13 mouse cellular contexts compared by ENCODE assay signal in genomic region chr1:38242559-38242958, GRCm38 (mm10).
A peak's percentile ranks its signal among the peaks of the same experiment; 100 is the strongest.
DNase-seq lines count a peak whose midpoint lies in the region; ATAC-seq and TF ChIP-seq lines count a peak whose summit lies in the region.
"Had no signal": no experiment of that assay in that cellular context is flagged by ENCODE, and none has a peak within 500 bp of the region (broad histone marks: within the 10 kb centered on the region; RNA-seq: fewer than 3 reads in every experiment).

No protein-coding gene starts in this region.

- H3K4me2 ChIP-seq in liver, embryonic 13.5 days, result no peak overlapping the region
- H3K4me2 ChIP-seq: limb, embryonic 13.5 days; midbrain, embryonic 12.5 days had no signal

- intact Hi-C loops in gastrocnemius, adult 2 months (cut with DNase I), result loop anchor here (5.0 kb wide), 2 partner anchors 40 to 120 kb away; no protein-coding TSS in a partner anchor
- intact Hi-C loops in left cerebral cortex, postnatal 14 days (cut with DNase I), result no loop called here

- H3K9me3 ChIP-seq in liver, embryonic 13.5 days (replicated peaks), result no peaks in the 10 kb centered on the region
- H3K9me3 ChIP-seq in limb, embryonic 10.5 days (replicated peaks), result no peaks in the 10 kb centered on the region
- H3K9me3 ChIP-seq: forebrain, embryonic 10.5 days; limb, embryonic 13.5 days; midbrain, embryonic 12.5 days had no signal

- peak; percentile 53 for DNase-seq in gastrocnemius, adult 2 months
- DNase-seq in gastrocnemius, adult 18-20 months (ENCODE audit: low spot score), result no peak
- DNase-seq in urinary bladder, postnatal 14 days (ENCODE audit: low spot score), result peak; percentile 52
- no peak for DNase-seq in urinary bladder, postnatal 4 days (ENCODE audit: low spot score in 2 of 2)
- DNase-seq in liver, embryonic 13.5 days, result peak; percentile 7
- no peak for DNase-seq in spleen, postnatal 4 days (ENCODE audit: low spot score in 2 of 2)
- DNase-seq in limb, embryonic 10.5 days (ENCODE audit: low spot score), result no peak
- no peak for DNase-seq in left cerebral cortex, postnatal 14 days (ENCODE audit: low spot score in 2 of 2)
- DNase-seq: spleen, adult 18-20 months; thymus, postnatal 4 days had no signal

- H3K27ac ChIP-seq in gastrocnemius, adult 2 months, result peak overlapping the region; percentile 95
- H3K27ac ChIP-seq in liver, embryonic 13.5 days, result peak overlapping the region; percentile 48; the same call in 1 of the 2 replicates
- H3K27ac ChIP-seq in limb, embryonic 10.5 days, result no peak overlapping the region
- H3K27ac ChIP-seq: limb, embryonic 13.5 days; midbrain, embryonic 12.5 days had no signal

- no peaks in the 10 kb centered on the region for H3K36me3 ChIP-seq in liver, embryonic 13.5 days
- peaks cover 57% of the 10 kb centered on the region for H3K36me3 ChIP-seq in limb, embryonic 10.5 days
- H3K36me3 ChIP-seq: forebrain, embryonic 10.5 days; limb, embryonic 13.5 days; midbrain, embryonic 12.5 days had no signal

- peak; percentile 74 for ATAC-seq in liver, embryonic 13.5 days (ENCODE audit: low read depth)

- no peak for TF ChIP-seq CTCF in gastrocnemius, adult 2 months (IDR thresholded peaks at IDR 0.05)

- H3K9ac ChIP-seq in liver, embryonic 13.5 days, result no peak overlapping the region
- H3K9ac ChIP-seq: limb, embryonic 13.5 days; midbrain, embryonic 12.5 days had no signal

- 13% methylated on average over 4 of the region's 4 CpGs for WGBS in liver, embryonic 13.5 days (ENCODE audit: insufficient replicate concordance)
- 78% methylated on average over 4 of the region's 4 CpGs for WGBS in limb, embryonic 10.5 days

- no peak overlapping the region for H3K4me3 ChIP-seq in gastrocnemius, adult 2 months
- H3K4me3 ChIP-seq in liver, embryonic 13.5 days (replicated peaks), result no peak overlapping the region
- no peak overlapping the region for H3K4me3 ChIP-seq in limb, embryonic 10.5 days
- H3K4me3 ChIP-seq: forebrain, embryonic 10.5 days; limb, embryonic 13.5 days; midbrain, embryonic 12.5 days had no signal

- peaks cover 10% of the 10 kb centered on the region for H3K4me1 ChIP-seq in liver, embryonic 13.5 days (replicated peaks)
- H3K4me1 ChIP-seq in limb, embryonic 10.5 days, result peaks cover 34% of the 10 kb centered on the region
- H3K4me1 ChIP-seq: forebrain, embryonic 10.5 days; midbrain, embryonic 12.5 days had no signal

- H3K27me3 ChIP-seq in liver, embryonic 13.5 days, result no peaks in the 10 kb centered on the region
- H3K27me3 ChIP-seq in limb, embryonic 10.5 days (ENCODE audit: low read depth, poor library complexity, severe bottlenecking), result no peaks in the 10 kb centered on the region
- H3K27me3 ChIP-seq: limb, embryonic 13.5 days; midbrain, embryonic 12.5 days had no signal

Comparison
In these comparisons a context has a peak if more than half of its experiments do, and no peak if none do; other contexts are left out.
1. DNase-seq: peak in gastrocnemius, adult 2 months (single experiment), urinary bladder, postnatal 14 days (single experiment) and liver, embryonic 13.5 days (single experiment); none in gastrocnemius, adult 18-20 months (single experiment), urinary bladder, postnatal 4 days (0 of 2), spleen, postnatal 4 days (0 of 2), limb, embryonic 10.5 days (single experiment) and left cerebral cortex, postnatal 14 days (0 of 2).